Mouse (Mus musculus) urinary bladder, postnatal 14 days (tissue): ENCODE results near the gene Krt2.

ENCODE experiments used
- DNase-seq: peaks from one replicate; pipeline ENCODE4 v3.0.0; 2021; ENCODE audit warnings: low spot score

The Krt2 gene

DNA sequence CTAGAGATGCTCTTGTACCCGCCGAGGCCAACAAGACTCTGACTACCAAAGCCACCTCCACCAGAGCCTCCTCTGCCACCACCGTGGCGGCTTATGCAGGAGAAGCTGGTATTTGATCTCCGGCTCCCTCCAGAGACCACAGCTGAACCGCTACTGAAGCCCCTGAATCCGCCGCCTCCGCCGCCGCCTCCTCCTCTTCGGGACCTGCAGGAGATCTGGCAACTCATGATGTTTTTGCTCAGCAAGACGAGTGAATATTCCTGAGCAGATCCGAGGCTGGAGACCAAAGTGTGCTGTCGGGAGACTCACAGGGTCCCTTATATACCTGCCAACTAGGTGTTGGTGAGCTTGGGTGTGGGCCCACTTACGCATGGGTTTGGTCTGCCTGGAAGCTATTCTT is at the start of gene Krt2:
Krt2 (minus strand) TSS at position 295 of the 400 bp plus-strand sequence.
- no peak for DNase-seq

DNA sequence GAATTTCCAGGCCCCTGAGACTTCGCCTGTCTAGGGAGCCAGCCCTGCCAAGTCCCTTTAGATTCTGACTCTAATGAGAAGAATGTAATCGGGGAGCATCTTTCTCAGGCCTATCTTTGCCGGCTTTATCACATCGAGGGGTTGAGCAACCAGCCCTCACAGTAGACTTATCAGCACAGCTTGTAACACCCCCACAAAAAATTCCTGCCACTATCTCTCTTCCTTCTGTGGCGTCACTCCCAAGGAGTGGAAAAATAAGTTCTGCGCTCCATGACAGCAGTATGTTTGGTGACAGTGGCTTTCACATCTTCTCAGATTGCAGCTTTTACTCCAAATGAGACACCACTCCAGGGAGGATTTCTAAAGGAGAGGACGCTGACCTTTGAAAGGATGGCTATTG is 48.8 kb upstream of the Krt2 start:
- DNase-seq = no peak

DNA sequence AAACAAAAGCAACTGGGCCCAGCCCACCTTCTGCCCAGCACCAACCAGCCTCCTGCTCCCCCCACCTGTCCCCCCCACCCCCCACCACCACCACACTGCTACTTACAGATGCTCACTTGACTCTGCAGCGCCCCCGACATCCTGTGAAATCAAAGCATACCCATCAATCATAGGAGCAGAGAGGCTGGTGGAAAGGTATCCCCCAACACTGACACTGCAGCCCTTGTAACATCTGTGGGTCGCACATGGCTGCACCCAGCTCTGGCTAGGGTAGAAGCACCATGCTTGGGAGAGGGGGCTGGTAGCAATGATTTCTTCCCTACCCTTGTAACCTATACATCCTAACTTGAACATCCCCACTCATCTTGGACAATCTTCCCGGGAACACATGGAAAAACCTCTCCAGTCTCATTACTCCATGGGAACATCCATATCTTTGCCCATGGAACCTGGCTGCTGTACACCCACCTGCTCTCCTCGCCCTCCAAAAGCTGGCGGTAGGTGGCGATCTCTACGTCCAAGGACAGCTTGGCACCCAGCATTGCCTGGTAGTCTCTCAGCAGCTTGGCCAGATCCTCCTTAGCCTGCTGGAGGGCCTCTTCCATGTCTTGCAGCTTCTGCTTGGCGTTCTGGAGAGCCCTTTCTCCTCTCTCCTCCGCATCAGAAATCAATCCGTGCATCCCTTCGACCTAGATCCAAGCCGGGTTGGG is 42.6 kb upstream of the Krt2 start:
- DNase-seq = peak; percentile 22

DNA sequence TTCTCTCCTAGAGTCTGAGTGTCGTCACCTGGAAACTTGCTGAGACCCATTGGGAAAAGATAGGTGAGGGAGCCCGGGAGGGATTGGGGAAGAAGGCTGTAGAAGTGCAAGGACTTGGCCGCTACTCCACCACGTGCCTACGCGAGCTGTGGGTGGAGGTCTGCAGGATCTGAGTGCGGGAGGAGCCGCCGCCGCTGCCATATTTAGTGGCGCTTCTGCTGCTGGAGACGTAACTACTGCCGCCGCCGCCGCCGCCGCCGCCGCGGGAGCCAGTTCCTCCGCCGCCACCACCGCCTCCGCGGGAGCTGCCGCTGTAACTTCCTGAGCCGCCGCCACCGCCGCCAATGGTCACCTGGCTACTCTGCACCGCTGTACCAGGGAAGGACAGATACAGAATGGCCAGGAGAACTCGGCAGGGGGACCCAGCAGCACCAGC is 41.8 kb upstream of the Krt2 start:
- peak; percentile 60 for DNase-seq

DNA sequence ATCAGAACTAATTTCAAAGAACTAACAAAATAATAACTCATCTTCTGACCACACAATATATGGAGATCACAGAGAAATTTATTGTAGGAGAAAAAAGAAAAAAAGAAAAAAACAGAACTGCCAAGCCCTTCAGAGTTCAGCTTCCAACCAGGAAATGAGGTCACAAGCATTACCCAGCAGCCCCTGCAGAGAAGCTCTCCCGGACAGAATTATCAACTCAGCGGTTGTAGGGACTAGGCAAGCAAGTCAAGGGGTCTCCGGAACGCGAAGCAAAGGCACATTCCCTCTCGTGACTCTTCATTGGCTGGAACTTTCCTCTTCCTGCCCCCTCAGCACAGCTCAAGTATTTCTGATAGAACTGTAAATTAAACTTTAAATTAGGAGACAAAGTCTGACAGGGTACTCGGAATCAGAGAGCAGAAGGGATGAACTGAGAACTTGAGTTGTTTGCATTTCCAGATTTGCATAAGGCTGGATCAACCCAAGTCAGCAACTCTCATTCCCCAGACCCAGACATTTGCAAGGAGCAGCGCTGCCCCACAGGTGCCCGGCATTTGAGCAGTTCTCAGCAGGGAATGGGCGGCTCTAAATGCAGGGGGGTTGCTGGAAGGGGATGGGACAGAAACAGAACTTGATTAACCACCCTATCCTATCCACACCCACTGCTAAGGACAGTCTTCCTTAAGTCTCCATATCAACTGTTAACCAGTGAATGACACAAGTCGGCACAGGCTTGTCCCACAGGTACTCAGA is 40.9 kb upstream of the Krt2 start:
- no peak for DNase-seq

DNA sequence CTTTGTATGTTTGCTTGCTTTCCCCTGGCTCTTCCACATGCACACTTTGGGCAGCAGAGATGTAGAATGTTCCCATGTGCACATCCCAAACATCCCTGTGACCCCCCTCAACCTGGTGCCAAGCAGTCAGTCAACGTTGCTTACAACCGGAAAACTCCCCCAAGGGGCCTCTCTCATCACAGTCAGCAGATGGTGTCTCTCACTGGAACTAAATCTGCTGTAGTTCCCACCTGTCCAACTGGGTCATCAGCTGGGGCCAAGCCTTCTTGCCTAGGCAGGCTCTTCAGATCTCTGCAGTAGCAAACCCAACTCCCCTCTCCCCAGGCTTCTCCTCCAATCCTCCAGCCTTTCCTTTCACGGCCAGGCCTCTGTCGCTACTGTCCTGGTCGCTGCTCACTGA is 38.7 kb upstream of the Krt2 start:
- DNase-seq = no peak

DNA sequence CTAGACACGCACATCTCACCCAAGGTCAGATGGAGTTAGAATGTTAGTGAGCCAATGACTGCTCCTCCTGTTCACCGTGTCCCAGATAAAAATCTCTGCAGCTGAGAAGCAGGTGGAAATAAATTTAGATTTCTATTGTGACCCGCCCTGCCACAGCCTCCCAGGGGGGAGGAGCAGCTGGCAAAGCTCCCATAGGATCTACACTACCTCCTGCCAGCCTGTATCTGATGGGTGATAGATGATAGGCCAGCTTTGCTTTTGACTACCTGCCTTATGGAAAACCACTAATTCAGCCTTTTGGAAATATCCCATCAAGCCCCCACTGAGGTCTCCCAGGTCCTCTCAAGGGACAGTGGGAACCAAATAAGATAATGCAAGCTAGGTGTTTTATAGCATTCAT is 37.8 kb upstream of the Krt2 start:
- DNase-seq = peak; percentile 61

DNA sequence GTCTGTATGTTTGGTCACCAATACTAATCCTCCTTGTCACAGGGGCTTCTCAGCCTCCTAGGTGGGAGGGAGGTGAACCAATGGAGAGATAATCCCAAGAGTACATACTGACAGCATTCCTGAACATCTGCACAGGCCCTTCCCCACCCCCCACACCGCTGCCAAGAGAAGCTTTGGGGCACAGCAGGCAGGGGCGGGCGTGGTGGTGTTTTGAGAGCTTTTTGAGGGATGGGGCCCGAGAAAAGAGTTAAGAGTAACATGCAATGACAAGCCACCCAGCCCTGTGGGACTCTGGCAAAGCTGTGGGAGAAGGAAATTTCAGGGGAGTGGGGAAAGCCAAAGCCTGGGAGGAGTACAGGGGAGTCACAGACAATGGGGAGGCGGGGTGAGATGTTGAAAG is 36.3 kb upstream of the Krt2 start:
- no peak for DNase-seq

DNA sequence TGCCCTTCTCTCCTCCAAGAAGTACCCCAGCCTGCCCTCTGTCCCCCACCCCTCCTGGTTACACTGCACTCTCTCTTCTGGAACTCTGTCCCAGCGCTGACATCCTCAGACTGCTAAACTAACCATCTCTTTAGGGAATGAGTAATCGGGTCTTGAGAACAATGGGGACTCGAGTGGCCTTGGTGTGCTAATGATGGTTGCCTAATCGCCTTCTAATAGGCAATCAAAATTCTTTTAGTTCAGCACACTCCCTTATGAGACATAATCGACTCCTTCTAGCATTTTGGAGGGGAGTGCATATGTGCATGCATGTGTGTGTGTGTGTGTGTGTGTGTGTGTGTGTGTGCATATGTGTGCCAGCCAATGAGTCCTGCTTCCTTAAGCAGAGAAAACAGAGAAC is 34.6 kb upstream of the Krt2 start:
- DNase-seq = no peak

DNA sequence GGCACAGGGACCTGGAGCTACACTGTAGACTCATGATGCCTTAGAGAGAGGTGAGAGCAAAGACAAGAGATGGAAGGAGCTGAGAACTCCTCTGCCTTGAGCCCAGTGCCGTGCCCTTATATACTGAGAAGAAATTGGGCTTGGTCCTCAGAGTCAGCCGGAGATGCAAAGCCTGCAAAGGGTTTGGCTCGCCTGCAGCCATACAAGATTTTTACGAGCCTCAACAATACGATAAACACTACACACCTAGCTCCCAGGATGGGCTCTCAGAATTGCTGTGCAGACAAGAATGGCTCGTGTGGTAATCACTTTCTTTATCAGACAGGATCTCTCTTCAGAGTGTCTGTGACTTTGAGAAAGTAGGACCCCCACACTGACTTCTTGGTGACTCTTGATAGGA is 32.7 kb upstream of the Krt2 start, which contains the start of gene Krt1:
Krt1 (minus strand) TSS at position 101 of the 400 bp plus-strand sequence.
- DNase-seq = no peak

DNA sequence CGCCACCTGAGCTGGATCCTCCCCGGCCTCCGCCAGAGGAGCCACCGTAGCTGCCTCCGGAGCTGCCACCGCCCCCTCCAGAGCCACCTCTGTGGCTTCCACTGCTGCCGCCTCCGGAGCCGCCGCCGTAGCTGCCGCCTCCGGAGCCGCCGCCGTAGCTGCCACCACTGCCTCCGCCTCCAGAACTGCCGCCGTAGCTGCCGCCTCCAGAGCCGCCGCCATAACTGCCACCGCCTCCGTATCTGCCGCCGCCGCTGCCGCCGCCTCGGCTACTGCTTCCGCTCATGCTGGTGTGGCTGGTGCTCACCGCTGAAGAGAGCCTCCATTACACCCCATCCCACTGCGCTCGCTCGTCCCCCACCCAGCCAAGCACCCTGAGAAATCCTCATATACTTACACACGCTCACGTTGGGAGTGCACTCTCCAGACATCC is 28.0 kb upstream of the Krt2 start:
- peak; percentile 34 for DNase-seq

DNA sequence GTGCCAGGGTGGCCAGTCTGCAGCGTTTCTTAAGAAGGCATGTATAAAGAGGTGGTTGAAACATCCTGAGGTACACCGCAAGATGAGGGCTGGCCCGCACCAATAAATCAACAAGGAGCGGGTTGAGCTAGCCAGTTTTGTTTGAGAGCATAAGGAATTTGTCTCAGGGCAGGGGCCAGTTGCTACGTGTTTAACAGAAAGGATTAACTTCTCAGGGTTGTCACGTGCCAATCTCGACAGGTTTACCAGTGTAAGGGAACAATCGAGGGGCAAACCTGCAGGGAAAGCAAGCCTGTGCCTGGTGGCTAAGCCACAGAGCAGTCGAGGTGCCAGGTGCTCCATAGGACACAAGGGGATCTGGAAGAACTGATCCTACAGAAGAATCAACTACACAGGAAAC is 25.2 kb upstream of the Krt2 start:
- DNase-seq = peak; percentile 38

DNA sequence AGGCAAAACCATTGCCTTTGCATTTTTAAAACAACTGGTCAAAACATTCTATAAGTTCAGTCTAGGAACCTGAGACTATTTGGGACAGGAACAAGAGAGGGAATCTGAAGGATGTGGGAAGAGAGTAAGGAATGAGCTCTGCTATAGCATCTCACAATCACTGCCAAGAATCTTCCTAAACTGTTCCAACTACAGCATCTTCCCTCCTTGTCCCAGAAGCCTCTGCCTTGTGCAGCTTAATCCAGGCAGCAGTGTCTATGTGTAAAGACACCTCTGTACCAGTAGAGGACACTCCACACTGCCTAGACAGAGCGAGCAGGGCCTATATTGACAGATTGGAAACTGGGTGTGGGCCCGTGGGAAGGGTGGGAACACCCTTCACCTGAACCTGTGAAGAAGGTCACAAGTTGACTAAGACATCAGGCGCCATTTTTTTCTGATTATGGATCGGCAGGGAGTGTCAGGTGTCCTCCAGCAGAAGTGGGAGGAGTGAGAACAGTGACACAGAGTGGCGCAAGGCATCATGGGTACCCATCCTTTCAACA is 16.9 kb upstream of the Krt2 start:
- no peak for DNase-seq

DNA sequence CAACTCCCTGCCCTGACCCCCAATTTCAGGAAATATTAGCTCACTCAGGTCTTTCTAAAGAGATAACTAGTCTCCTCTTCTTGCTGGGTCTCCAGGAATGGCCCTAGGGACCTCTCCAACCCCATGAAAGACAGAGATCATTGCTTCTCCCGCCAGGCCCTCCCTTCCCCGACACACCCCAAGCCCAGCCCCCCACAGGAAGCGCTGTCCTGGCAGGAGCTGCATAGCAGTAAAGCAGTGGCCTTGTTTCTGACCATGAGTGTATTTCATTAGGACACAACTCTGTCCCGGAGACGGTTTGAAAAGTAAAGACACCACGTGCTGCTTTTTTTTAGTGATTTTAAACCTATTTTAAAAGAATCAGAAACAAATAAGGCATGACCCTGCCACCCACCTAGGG is 15.2 kb upstream of the Krt2 start:
- DNase-seq = no peak

DNA sequence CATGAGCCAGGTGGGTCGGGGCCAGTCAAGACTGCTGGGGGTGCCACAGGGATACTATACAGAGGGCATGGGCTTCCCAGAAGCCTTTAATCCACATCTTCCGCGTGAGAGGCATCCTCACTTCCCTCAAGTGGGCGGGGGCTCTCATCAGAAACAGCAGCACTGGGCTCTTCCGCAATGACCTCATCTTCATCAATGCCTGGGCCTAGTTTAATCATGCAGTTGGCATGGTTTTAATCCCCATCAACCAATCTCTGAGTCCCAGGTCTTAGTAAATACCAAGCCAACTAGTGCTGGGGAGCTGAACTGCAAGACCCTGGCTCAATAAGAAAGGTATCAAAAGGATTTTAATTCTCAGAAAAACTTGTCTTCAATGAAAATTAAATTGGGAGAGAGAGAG is 11.5 kb upstream of the Krt2 start:
- DNase-seq = no peak

DNA sequence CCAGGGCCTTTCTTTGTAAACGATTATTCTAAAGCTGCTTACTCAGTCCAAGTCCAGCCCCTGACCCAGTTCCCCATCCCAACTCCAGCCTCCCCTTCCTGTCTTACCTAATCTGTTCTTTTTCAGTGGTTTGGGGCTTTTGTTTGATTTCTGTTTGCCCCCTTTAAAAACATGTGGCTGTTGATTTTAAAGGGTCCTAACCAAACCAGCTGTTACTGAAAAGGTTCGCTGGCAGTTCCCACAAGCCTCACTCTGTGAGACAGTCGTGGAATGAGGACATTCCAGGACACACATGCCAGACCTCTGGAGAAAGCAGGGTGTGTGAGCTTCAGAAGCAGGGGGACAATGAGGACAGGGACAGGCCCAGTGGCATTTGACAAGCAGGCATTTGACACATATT is 3.8 kb upstream of the Krt2 start:
- no peak for DNase-seq

DNA sequence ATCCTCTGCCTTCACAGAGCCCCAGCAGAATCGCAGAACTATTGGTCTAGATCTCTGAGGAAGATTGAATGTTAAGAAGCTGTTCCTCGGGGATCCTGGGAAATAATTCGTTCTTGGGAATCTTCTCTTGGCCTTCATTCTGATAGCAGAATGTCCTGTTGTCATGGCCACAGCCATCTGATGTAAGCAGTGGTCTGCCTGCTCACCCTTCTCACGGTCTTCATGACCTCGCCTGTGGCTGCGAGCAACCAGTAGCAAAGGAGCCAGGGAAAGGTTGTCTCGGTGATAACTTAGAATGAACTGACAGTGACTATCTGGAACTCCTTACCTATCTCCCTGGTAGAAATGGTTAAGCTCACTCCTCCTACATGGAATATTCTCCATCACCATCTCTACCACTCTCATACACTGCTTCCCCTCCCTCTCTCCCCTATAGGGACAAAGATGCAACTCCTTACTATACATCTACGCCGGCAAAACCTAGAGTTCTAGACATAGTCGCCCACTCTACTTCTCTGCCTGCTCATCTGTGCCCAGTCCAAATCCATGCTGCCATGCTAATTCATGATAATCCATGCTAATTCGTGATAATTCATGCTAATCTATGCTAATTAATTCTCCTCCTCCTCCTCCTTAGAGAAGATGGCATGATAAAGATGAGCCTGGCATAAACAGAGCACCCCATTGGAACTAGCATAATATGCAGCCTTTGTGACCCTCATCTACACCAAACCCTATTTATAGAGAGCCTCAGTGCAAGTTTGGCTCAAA is 14.7 kb downstream of the Krt2 start:
- no peak for DNase-seq

DNA sequence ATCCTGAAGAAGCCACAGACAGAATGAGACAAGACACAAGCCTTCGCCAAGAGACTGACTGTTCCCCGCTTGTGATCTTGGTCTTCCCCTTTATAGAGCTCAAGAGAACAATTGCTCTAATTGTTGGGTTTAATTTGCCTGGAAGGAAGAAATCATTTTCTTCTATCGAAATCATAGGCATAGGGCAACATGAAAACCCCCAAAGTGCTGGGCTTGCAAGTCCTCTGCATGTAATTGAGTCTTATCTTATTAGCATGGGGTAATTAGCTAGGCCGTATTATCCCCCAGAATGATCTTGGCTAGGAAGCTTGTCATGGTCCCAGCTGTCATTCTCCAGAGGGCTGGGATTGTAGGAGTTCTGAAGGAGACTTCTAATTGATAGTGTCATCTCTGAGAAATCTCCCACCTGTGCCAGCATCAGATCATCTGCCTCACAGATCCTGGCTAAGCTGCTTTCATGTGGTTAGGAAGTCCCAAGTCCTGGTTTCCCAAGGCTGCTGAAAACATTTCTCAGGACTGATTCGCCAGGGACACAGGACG is 15.6 kb downstream of the Krt2 start, which contains the start of gene Krt73:
Krt73 (minus strand) TSS at position 51 of the 540 bp plus-strand sequence.
- DNase-seq = no peak

DNA sequence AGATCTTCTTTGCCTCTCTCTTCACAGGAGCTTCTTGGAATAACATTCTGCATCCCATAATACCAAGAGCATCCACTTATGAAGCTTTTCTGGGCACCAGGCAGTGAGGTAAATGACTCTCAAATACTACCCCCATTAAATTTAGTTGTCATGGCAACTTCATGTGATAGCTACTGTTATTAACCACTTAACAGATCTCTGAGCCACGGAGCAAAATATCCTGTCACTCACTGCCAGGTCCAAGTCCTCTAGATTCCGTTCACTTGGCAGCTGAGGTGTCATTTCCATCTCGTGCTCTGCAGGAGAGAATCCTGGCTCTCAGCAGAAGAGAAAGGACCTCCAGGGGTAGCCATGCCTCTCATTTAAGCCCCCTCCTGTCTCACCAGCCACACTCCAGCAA is 27.1 kb downstream of the Krt2 start:
- DNase-seq = no peak

DNA sequence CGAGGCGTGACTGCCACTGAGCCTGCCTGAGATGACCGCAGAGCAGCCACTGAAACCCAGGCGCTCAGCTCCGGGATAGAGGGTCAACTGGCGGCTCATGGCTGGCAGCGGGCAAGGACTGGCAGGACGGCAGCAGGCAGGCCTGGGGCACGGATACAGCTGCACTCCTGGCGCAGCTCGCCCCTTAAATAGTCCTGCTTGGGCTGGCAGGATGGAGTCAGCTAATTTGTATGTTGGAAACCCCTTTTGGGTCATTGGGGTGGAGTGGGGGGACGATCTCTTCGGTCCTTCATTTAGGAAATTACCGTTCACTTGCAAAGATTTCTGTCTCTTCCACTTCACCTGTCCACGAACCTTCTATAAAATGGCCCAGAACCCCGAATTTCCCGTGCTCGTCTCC is 31.6 kb downstream of the Krt2 start, which contains the start of gene Krt72:
Krt72 (minus strand) TSS at position 101 of the 400 bp plus-strand sequence.
- no peak for DNase-seq

DNA sequence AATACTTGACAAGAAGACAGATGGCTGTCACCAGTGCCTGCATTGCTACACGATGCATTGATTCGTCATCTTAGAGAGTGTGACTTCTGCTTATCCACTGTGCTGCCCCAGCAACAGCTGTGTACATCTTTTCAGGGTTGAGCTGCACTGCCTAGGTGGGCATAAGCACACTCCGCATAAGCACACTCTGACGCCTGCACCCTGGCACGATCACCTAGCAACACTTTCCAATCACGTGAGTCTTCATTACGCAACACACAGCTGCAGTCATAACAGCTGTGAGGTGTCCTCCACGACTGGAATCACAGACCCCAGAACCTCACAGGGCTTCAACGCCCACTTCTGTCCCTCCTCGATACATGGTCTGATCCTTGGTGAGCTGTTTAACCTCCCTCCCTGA is 44.5 kb downstream of the Krt2 start:
- DNase-seq = no peak

DNA sequence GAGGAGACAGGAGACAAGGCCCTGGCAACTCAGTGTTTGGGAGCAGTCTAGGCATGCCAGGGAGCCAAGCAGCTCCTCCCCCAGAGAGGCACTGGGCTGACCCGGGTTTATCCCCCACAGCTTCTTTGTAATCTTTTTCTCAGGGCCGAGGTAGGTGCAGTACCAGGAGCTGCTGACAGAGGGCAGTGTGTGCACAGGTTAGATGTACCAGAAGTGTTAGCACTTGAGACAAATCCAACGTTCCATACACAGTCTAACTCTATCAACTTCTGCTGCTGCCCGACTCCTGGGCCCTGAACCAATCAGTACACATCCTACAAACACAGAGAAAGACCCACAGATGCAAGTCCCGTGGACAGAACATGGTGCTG is 45.3 kb downstream of the Krt2 start:
- DNase-seq = peak; percentile 94
